Mouse (Mus musculus): ENCODE measurements around the gene Sox4. TPM values are rescaled to one million over a fixed set of nuclear protein-coding genes. Genes with fewer than 3 reads are reported as not detected.

Sox4 gene
- polyA plus RNA-seq, 1 experiment from 2014 or later, result 197 TPM

- H3K4me1 ChIP-seq, result peaks cover 23% of the 10 kb centered on the region
- H3K27me3 ChIP-seq (replicated peaks), result no peaks in the 10 kb centered on the region
- WGBS, result under 1% methylated on average over 98 of the region's 98 CpGs
- ATAC-seq (replicated peaks), result peak; percentile 51
- H3K36me3 ChIP-seq (replicated peaks), result no peaks in the 10 kb centered on the region
- H3K9me3 ChIP-seq, result no peaks in the 10 kb centered on the region
- H3K4me2 ChIP-seq, result peak overlapping the region; percentile 60
- peak overlapping the region; percentile 96 for H3K4me3 ChIP-seq
- peak overlapping the region; percentile 95 for H3K27ac ChIP-seq
- H3K9ac ChIP-seq, result peak overlapping the region; percentile 100
Observed at GRCm38 (mm10) chr13:28952576-28953571, 639 bp downstream of the Sox4 start.

- ATAC-seq (replicated peaks), result no peak
- under 1% methylated on average over 92 of the region's 92 CpGs for WGBS
- Histone ChIP-seq H3K36me3 (replicated peaks) (no peaks in the 10 kb centered on the region), H3K4me1 (peaks cover 24% of the 10 kb centered on the region), H3K27me3 (replicated peaks) (no peaks in the 10 kb centered on the region), H3K9ac (peak overlapping the region; percentile 100), H3K4me2 (peak overlapping the region; percentile 60), H3K27ac (peak overlapping the region; percentile 95), H3K9me3 (no peaks in the 10 kb centered on the region), H3K4me3 (peak overlapping the region; percentile 96)
Observed at GRCm38 (mm10) chr13:28951691-28952575, 1.6 kb downstream of the Sox4 start.

GRCm38 (mm10) chr13:28950623-28951491 is 2.7 kb downstream of the Sox4 start:
- H3K4me2 ChIP-seq, result peak overlapping the region; percentile 60
- peak overlapping the region; percentile 96 for H3K4me3 ChIP-seq
- no peaks in the 10 kb centered on the region for H3K27me3 ChIP-seq (replicated peaks)
- no peaks in the 10 kb centered on the region for H3K36me3 ChIP-seq (replicated peaks)
- peak overlapping the region; percentile 95 for H3K27ac ChIP-seq
- no peak for ATAC-seq (replicated peaks)
- peaks cover 31% of the 10 kb centered on the region for H3K4me1 ChIP-seq
- H3K9me3 ChIP-seq, result no peaks in the 10 kb centered on the region
- H3K9ac ChIP-seq, result peak overlapping the region; percentile 100
- WGBS, result under 1% methylated on average over 32 of the region's 32 CpGs

GRCm38 (mm10) chr13:28950266-28950622 is 3.3 kb downstream of the Sox4 start:
- WGBS, result under 1% methylated on average over 9 of the region's 9 CpGs
- Histone ChIP-seq H3K4me3 (peak overlapping the region; percentile 96), H3K9ac (peak overlapping the region; percentile 100), H3K9me3 (no peaks in the 10 kb centered on the region), H3K36me3 (replicated peaks) (no peaks in the 10 kb centered on the region), H3K4me1 (peaks cover 31% of the 10 kb centered on the region), H3K27ac (peak overlapping the region; percentile 95), H3K27me3 (replicated peaks) (no peaks in the 10 kb centered on the region), H3K4me2 (peak overlapping the region; percentile 60)
- no peak for ATAC-seq (replicated peaks)

- ATAC-seq (replicated peaks), result no peak
- Histone ChIP-seq H3K27ac (peak overlapping the region; percentile 72), H3K27me3 (replicated peaks) (no peaks in the 10 kb centered on the region), H3K4me3 (peak overlapping the region; percentile 96), H3K4me1 (peaks cover 27% of the 10 kb centered on the region), H3K9ac (peak overlapping the region; percentile 57), H3K4me2 (peak overlapping the region; percentile 83), H3K9me3 (no peaks in the 10 kb centered on the region), H3K36me3 (replicated peaks) (no peaks in the 10 kb centered on the region)
- WGBS, result 3% methylated on average over 11 of the region's 11 CpGs
Observed at GRCm38 (mm10) chr13:28949279-28949915, 4.1 kb downstream of the Sox4 start.

GRCm38 (mm10) chr13:28948541-28948940 is 5.0 kb downstream of the Sox4 start:
- Histone ChIP-seq H3K4me1 (peaks cover 21% of the 10 kb centered on the region), H3K9ac (peak overlapping the region; percentile 57), H3K4me2 (peak overlapping the region; percentile 83), H3K9me3 (no peaks in the 10 kb centered on the region), H3K36me3 (replicated peaks) (no peaks in the 10 kb centered on the region), H3K4me3 (peak overlapping the region; percentile 96), H3K27ac (peak overlapping the region; percentile 89), H3K27me3 (replicated peaks) (no peaks in the 10 kb centered on the region)
- no peak for ATAC-seq (replicated peaks)
- 0% methylated on average over 10 of the region's 10 CpGs for WGBS

GRCm38 (mm10) chr13:28947740-28948441 is 5.6 kb downstream of the Sox4 start:
- Histone ChIP-seq H3K9ac (peak overlapping the region; percentile 57), H3K27me3 (replicated peaks) (no peaks in the 10 kb centered on the region), H3K27ac (peak overlapping the region; percentile 89), H3K4me3 (peak overlapping the region; percentile 96), H3K4me1 (peaks cover 21% of the 10 kb centered on the region), H3K9me3 (no peaks in the 10 kb centered on the region), H3K4me2 (peak overlapping the region; percentile 83), H3K36me3 (replicated peaks) (no peaks in the 10 kb centered on the region)
- no peak for ATAC-seq (replicated peaks)
- 17% methylated on average over 7 of the region's 7 CpGs for WGBS

- WGBS, result 28% methylated on average over 8 of the region's 8 CpGs
- Histone ChIP-seq H3K9me3 (no peaks in the 10 kb centered on the region), H3K4me2 (peak overlapping the region; percentile 83), H3K27me3 (replicated peaks) (no peaks in the 10 kb centered on the region), H3K36me3 (replicated peaks) (no peaks in the 10 kb centered on the region), H3K27ac (peak overlapping the region; percentile 89), H3K9ac (no peak overlapping the region), H3K4me3 (no peak overlapping the region), H3K4me1 (peaks cover 30% of the 10 kb centered on the region)
- peak; percentile 12 for ATAC-seq (replicated peaks)
Observed at GRCm38 (mm10) chr13:28946565-28947135, 6.9 kb downstream of the Sox4 start.

- no peaks in the 10 kb centered on the region for H3K36me3 ChIP-seq (replicated peaks)
- no peak for ATAC-seq (replicated peaks)
- H3K4me1 ChIP-seq, result peaks cover 30% of the 10 kb centered on the region
- no peaks in the 10 kb centered on the region for H3K9me3 ChIP-seq
- no peak overlapping the region for H3K4me2 ChIP-seq
- H3K27me3 ChIP-seq (replicated peaks), result no peaks in the 10 kb centered on the region
- H3K27ac ChIP-seq, result no peak overlapping the region
- 95% methylated on average over 5 of the region's 5 CpGs for WGBS
- no peak overlapping the region for H3K4me3 ChIP-seq
- H3K9ac ChIP-seq, result no peak overlapping the region
Observed at GRCm38 (mm10) chr13:28945681-28946080, 7.8 kb downstream of the Sox4 start.

GRCm38 (mm10) chr13:28942926-28943325 is 10.6 kb downstream of the Sox4 start:
- no peaks in the 10 kb centered on the region for H3K9me3 ChIP-seq
- 72% methylated on average over 4 of the region's 4 CpGs for WGBS
- H3K36me3 ChIP-seq (replicated peaks), result no peaks in the 10 kb centered on the region
- H3K27me3 ChIP-seq (replicated peaks), result no peaks in the 10 kb centered on the region
- no peak overlapping the region for H3K4me2 ChIP-seq
- H3K9ac ChIP-seq, result no peak overlapping the region
- peaks cover 26% of the 10 kb centered on the region for H3K4me1 ChIP-seq
- H3K4me3 ChIP-seq, result no peak overlapping the region
- no peak for ATAC-seq (replicated peaks)
- no peak overlapping the region for H3K27ac ChIP-seq

Data from midbrain, embryonic 15.5 days (tissue).